Mouse (Mus musculus) liver, adult 2 months (tissue): Measurements from ENCODE around the gene Btbd2.

Source experiments
- CTCF ChIP-seq: fragments of 200-500 bp; IDR thresholded peaks from 2 replicates; pipeline ENCODE4 v1.5.1; 2011; ENCODE audit warnings: low read depth, low read length, control low read depth
- POLR2A ChIP-seq: fragments of 200-500 bp; IDR thresholded peaks from 2 replicates; pipeline ENCODE4 v1.6.1; 2011; ENCODE audit warnings: low read length, control low read depth; ENCODE audit not compliant: insufficient read depth; ENCODE audit errors: extremely low read depth

DNA sequence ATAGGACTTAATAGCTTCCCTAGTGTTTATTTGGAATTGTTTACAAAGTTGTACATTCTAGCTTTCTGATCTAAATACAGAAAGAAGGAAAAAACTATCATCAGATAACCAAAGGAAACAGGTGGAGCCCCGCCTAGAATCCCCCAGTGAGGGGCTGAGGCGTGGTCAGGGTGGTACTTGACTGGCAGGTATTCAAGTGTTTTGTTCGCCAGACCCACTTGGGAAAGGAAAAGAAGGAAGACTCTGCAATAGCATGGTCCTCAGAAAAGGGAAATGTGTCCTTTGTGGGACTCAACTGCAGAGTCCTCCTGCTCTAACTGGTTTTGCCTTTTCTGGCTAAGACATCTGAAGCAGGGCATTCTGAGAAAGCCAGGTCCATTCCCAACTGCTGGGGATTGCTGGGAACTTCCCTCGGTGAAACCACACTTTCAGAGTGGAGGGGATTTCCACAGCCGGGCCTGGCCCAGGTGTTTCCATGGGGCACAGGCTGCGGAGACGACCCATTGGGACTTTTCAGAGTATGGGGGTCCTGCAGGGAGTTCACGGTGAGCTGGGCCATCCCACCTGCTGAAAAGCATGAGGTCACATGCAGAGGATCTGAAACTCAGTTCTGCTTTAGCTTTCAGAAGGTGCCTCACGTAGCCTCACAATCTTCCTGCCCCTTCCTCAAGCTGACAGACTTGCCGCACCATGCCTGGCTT lies 39.1 kb upstream of the Btbd2 start:
- TF ChIP-seq POLR2A: no peak
- TF ChIP-seq CTCF: no peak
